Mouse (Mus musculus) brain, embryonic 18.5 days (tissue): ENCODE measurements around the gene Best1.
"Not testable (repeated sequence)": the region's sequence is repeated elsewhere in the genome, so short reads cannot be mapped to it uniquely, and the experiment has no call there.

Source experiments
- DNase-seq: peaks from one replicate; pipeline ENCODE4 v3.0.0-alpha.2; 2012; ENCODE audit warnings: low read depth, low spot score

The Best1 gene

DNA sequence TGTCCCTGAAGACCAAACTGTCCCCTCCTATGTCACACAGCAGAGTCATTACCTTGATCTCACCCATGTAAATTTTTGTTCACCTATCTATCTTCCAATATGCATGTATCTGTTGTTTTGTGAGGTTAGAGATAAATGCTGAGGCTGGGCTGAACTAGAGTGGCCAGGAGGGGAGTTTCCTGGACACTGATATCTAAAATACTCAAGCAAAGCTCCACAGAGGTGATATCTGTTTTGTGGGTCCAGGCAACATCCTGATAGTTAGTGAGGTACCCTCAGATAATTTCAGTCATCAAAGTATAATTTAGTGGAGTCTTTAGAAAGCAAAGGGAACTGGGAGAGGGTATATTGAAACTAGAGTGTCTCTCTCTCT lies 11.6 kb downstream of the Best1 start:
- no peak for DNase-seq

DNA sequence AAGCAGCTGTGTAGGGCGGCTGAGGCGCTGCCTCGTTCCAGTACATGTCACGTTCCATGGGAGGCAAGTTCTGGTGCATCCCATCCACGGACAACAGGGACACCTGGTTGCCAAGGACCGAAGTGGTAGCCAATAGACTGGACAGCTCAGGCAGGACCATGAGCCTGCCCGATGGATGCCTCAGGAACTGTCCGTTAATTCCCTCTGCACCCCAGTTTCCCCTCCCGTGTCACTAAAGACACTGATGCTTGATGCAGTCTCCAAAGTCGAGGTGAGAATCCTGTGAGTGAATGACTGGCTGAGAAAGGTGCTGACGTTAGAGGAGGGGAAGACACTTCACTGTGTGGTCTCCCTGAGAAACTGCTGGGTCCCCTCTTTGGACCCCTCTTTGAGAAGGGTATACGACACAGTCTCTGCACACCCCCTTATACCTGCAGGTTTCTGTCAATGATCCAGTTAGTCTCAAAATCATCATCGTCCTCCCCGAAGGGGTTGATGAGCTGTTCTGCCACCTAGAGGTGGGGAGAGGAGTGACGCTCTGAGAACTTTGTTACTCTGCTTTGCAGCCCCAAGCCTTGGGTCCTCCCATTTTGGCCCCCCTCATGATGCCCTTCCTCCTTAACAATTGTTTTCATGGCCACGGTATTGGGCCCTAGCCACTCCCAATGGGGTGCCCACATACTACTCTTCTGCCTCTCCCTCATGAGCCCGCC lies 12.1 kb downstream of the Best1 start:
- no peak for DNase-seq

DNA sequence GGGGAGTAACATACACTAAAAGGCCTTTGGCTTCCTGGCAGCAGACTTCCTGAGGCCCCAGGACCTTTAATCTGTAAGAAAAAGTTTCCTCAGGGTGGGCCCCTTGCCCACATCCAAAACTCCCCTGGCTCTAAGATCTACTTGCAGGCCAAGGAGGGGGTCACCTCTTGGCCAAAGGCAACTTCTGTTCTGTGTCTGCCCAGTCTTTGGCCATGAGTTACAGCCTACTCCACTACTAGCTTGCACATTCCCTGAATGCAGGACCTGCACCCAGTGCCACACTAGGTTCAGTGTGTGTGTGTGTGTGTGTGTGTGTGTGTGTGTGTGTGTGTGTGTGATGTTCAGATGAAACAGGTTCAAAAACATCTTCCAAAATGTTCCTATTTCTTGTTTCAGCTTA lies 13.8 kb downstream of the Best1 start:
- DNase-seq, result no peak

DNA sequence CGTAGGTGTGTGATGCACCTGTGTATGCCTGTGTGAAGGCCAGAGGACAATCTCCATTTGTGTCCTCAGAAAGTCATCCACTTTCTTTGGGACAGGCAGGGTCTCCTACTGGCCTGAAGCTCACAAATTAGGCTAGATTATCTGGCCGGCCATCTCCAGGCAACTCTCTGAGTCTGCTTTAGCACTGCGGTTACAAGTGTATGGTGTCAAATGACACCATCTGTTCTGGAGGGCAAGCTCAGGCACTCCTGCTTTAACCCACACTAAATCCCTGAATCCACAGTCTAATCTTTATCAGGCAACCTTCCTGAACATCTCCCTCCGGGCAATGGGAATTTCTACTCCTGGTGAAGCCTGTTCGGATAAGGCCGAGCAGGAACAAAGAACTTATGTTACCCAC lies 14.2 kb downstream of the Best1 start:
- no peak for DNase-seq

DNA sequence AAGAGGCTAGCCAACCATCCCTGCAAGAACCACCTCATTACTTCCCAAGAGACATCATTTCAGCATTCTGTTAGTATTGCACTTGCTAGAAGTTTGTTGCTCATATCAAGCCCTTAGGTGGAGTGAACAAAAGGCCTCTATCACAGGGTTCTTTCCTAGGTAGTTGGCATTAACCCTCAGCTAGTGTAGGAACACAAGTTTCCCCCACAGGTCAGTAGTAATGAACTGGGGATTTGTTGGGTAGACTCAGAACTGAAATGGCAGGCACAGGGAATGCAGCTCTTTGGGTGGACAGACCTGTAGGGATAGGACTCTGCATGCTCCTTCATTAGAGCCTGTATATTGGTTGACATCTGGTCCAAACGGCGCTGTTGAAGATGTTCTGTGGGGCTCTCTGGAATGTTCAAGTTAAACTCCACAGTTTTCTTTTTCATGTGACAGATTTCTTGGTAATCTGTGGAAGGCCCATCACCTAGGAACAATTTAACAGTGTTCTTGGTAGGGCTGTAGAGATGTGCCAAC lies 15.5 kb downstream of the Best1 start:
- no peak for DNase-seq

DNA sequence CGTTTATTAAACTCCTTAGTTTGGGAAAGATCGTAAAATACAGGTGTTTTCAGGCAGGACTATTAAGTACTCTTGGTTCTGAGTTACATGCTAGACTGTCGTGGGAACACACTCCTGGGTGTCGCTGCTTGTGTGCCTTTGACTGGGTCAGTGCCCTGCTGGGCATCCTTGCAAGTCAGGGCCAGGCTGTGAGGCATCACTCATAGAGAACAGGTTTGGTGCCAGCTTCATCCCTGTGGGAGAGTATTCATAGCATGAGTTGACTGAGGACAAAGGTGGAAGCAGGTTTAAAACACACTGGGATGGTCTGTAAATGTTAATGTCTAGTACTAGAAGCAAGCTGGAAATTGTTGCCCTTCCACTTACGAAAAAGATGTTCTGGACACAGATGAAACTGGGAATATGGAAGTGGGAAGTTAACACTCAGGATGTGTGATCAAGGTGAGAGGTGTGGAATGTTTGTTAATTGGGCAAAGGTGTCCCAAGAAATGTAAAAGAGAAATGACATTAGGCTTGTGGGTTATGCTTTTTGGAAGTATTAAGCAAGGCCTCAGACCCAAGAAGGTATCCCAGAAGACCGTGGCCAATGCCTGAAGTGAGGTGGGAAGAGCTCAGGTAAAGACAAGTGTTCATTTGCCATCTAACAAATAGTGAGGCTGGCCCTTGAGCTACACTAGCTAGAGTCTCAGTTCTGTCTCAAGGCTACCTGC lies 16.1 kb downstream of the Best1 start:
- no peak for DNase-seq

DNA sequence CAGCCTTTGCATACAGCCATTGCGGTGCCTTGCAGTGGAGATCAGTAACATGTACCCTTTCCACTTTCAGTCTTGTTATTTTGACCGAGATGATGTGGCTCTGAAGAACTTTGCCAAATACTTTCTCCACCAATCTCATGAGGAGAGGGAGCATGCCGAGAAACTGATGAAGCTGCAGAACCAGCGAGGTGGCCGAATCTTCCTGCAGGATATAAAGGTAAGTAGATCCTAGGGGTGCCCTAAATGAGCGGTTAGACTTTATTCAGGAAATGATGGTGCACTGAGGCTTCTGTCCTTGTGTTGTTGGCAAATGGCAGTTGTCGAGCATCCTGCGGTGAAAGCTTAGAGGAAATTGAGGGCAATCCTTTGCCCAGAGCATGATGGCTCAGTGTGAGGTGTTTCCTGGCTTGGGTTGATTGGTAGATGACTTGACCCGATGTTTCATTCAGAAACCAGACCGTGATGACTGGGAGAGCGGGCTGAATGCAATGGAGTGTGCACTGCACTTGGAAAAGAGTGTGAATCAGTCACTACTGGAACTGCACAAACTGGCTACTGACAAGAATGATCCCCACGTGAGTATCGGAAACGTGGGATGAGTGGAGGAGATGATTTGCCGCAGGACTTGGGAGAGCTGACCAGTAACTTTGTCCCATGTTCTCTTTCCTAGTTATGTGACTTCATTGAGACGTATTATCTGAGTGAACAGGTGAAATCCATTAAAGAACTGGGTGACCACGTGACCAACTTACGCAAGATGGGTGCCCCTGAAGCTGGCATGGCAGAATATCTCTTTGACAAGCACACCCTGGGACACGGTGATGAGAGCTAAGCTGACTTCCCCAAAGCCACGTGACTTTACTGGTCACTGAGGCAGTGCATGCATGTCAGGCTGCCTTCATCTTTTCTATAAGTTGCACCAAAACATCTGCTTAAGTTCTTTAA lies 17.1 kb downstream of the Best1 start:
- no peak for DNase-seq

DNA sequence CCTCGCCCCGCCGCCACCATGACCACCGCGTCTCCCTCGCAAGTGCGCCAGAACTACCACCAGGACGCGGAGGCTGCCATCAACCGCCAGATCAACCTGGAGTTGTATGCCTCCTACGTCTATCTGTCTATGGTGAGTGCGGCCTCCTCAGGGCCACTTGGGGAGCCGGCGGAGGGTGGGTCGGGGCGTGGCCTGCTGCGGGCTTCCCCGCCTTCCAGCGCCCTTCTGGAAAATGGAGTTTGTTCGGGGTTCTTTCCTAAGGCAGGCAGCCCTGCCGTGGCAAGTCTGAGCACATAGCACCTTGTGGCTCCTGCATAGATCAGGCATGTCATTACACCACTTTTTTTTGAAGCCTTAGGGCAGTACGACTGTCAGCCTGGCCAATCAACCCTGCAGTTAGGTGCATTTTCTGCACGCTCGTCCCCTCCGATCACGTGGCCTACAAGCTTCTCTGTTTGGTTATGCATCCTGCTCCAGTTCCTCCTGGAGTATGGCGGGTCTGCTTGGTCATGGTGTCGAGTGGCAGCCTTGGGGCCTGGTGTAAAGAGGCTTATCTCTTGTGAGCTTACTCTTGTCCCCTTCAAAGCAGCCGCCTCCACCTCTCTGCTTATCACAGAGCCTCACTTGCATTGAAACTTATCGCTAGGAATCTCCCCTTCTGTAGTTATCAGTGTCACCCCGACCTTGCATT lies 18.4 kb downstream of the Best1 start:
- DNase-seq, result no peak

DNA sequence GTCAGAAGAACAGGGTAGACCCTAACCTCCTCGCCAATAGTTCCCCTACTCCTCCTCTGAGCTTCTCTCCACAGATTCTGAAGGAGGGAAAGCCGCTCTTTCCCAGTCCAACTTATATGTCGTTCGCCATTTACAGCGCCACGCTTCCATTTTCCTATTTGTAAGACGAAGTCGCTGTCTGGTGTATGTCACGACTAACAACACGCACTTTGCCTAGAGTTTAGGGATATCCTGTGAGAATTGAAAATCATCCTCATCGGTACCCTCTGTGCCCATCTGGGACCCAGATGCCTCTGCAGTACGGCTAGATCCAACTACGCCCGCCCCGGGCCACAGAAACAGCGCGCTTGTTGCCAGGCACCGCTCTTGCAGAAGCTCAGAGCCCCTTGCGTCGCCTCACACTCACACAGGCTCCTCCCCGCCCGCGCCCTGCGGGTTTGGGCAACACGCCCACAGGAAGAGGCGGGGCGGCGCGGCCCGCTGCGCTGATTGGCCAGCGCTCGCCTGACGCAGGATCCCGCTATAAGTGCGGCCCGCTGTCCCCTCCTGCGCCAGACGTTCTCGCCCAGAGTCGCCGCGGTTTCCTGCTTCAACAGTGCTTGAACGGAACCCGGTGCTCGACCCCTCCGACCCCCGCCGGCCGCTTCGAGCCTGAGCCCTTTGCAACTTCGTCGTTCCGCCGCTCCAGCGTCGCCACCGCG lies 19.1 kb downstream of the Best1 start:
- DNase-seq, result peak; percentile 92

DNA sequence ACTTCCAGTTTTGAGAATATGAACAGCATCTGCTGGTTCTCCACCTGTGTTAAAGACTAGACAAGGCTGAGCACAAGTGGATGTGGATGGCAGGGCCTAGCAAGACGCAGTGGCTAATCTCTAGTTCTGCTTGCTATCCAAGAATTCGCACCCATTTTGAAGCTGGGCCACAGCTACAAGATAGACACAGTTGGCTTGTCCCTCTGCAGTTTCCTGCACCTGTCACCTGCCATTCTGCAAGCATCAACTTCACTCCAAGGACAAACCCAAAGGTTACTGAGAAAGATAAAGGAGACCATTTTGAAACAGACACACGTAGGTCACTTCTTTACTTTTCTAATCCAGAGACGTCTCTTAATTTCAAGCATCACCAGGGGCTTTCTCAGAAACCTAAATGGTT lies 19.8 kb downstream of the Best1 start:
- no peak for DNase-seq

DNA sequence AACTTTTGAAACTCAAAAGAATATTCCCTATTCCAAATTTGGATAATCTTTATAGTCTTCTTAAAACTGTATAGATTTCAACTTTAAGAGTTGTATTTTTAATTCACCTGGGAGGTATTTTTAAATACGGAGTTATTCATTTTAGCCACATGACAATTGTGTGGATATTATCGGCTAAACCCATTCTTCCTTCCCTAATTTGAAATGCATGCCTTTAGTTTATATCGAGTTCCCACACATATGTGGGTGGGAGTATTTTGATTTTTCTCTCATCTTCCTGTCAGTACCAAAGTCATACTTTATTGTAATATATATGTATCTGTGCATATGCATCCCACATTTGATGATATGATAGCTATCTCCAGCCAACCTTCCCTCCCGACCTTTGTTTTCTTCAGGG lies 21.2 kb downstream of the Best1 start, which contains the start of gene Fth1:
Fth1 (plus strand) TSS at position 341 of the 400 bp plus-strand sequence.
- no peak for DNase-seq

DNA sequence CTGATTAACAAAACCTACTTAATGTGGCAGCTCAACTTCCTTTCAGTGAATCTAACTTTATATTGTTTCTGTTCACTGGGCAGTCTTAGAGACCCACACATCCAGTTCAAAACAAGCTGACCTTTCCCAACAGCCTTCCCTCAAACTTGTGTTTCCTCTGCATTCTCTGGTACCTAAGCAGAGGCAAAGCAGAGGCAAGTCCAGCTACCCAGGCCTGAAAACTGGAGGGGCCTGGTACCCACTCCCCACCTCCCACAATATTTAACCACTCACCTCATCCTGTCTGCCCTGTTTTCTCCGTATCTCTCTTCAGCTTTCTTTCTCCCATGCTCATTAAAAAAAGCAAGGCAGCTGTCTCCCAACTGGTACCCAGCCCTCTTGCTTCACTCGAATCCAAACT lies 22.3 kb downstream of the Best1 start:
- DNase-seq, result no peak

DNA sequence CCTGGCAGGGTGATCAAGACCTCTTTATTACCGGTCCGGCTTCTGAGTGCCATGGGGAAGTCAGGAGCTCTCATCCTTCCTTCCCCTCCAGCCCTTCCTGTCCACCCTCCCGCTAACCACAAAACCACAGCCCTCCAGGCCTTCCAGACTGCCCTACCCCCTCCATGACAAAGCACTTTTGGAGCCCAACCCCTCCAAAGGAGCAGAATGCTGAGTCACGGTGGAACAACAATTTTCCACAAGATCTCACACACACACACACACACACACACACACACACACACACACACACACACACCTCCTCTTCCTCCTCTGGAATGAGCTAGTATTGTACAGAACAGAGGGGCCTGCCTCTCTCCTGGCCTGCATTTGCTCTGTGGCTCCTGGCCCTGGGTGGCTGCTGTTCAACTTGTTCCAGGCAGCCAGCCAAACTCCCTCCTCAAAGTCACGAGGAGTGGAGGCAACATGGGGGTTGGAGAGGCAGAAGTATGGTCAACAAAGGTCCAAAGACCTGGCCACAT lies 22.9 kb downstream of the Best1 start:
- DNase-seq, result no peak

DNA sequence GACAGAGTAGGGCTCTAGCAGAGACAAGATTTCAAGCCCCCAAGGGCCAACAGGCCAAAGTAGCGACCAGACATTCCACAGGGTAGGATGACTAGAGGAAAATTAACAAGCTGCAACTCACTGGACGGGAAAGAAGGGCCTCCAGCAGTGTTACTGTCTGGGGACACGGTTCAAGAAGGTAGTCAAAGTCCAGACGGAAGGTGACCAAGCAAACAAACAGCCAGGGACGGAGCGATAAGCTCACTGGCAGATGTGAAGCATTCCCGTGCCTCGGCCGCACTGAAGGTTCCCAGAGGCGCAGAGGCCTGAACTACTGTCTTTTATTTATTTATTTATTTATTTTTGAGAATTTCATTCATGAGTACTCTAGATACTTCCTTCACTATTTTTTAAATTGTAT lies 24.3 kb downstream of the Best1 start:
- no peak for DNase-seq

DNA sequence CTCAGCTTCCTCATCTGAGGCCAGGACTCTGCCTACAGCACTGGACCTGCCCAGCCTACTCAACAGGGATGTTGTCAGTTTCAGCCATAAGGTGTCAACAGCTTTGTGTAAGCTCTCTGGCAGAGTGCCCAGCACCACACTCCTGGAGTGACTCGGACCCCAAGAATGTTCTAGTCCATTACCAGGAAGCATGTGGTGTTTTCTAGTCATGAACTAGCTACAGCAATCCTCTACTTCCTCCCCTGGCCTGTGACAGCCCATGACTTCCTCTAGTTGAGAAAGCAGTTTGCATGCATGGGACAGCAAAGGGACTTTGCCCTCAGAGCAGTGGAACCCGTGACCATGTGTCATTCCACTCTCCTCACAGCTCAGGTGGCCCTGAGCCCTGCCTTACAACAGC lies 26.6 kb downstream of the Best1 start:
- DNase-seq, result not testable (repeated sequence)

DNA sequence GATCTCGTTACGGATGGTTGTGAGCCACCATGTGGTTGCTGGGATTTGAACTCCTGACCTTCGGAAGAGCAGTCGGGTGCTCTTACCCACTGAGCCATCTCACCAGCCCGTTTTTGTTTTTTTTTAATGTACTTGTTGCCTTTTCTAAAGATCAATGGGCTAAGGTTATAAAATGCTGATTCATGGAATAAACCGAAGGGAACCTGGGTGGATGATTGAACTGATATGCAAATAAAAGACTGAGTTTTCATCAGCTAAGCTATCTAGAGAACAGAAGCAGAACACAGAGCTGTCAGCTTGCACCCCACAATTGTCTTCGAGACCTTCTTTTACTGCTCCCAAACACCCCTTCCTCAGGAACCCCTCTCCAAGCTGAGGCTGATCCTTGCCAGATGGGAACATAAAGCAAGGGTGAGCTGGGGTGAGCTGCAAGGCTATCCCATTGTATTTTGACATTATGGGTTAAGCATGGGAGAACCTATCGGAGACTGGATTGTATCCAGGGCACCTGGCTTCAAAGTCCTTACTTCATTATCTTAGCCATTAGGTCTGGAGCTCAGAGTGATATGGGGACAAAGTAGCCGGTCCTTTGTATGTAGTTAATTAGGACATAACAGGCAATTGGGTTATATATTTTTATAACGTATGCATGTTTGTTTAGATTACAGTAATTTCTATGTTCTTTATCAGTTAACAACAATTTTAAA lies 33.2 kb downstream of the Best1 start:
- no peak for DNase-seq

DNA sequence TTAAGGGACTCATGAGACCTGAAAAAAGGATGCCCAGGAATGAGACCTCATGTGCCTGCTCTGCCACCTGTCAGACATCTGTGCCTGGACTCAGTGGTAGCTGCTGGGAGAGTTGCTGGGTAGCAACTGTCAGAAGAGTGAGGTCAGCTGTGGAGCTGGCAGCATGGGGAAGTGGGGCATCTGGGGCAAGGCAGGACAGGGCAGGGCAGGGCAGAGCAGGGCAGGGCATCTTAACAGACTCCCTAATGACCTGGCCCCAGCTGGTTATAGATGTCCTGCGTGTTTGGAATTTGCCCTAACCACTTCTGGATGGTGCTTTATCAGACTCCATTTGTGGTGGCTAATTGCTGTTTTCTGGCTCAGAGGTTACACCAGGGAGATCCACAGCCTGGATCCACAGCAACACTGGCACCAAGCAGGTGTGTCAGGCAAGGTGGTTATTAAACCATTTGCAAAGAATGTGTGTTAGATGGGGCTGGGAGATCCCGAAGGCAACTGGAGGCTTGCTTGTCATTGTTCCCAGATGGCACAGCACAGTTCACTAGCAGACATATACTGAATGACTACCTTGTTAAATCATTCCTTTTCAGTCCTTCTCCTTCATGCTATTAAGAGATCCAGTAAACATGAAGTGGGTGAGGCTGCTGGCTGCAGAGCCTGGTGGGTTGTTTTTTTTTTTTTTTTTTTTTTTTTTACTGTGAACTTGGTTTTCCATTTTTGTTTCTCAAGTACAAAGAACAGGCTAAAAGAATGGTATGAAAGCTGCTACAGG lies 35.2 kb downstream of the Best1 start:
- no peak for DNase-seq

DNA sequence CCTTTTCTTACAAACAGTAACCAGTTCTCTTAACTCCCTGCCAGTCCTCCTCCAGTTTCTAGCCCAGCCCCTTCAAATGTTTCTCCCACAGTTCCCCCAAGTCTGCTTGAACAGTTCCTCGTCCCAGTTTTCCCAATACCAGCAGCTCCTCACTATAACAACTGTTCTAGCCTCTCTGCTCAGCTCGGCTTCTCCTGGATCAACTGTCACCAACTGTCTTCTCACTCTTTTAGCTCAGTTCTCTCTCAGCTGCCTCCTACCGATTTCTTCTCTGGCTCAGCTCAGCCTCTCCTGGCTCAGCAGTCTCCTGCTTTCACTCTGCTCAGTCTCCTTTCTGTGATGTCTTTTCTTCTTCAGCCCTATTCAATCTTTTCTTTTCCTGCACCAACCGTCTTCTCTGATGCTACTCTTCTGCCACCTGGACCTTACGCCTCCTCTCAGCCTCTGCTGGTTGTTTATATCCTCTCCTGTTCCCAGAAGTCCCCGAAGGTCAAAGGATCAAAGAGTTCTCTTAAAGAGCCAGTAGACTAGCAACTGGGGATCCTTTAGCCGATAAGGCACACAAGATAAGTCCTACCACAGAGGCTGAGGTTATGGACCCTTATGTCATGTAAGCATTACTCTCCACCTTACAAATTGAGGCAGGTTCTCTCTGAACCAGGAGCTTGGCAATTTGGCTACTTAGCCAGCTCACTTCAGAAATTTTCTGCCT lies 37.1 kb downstream of the Best1 start:
- no peak for DNase-seq

DNA sequence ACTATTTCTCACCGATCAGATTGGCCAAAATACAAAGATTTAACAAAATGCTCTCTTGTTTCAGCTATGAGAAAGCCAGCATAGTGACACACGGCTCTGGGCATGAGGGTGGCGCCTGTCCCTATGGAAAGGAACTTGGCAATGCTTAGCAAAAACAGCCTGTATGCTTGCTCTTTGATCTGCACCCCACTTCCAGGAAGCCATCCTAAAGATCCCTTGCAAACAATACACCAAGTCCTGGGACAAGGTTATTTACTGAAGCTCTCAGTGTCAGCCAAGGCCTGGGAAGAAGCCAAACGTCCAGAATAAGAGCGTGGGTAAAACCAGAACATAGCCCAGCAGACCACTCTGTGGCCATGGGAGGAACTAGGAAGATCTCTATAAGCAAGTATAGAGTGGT lies 40.7 kb downstream of the Best1 start:
- no peak for DNase-seq
